Mouse (Mus musculus): ENCODE measurements around the gene Rabgap1l. TPM values are rescaled to one million over a fixed set of nuclear protein-coding genes. Genes with fewer than 3 reads are reported as not detected.

The Rabgap1l gene
- polyA plus RNA-seq, 1 experiment from 2014 or later: 9.8 TPM

DNA sequence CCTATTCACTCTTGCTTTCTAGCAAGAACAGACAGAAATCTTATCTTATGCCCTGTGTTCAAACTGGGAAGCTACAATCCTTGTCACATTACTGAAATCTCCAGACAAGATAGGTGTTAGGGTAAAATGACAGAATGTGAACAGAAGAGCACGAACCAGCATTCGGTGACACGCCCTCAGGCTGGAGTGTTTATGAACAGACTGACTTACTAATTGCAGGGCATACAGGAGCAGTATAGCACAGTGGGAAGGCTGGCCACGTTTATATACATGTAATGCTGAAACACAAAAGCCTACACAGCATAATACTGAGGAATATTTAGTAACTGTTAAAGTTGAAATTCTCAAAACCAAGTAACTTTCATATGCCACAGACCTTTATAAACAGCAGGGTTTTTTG is 440.7 kb downstream of the Rabgap1l start:
- WGBS: 61% methylated on average over 4 of the region's 4 CpGs
- Histone ChIP-seq H3K9me3 (no peaks in the 10 kb centered on the region), H3K36me3 (replicated peaks) (no peaks in the 10 kb centered on the region), H3K4me3 (peak overlapping the region; percentile 52), H3K4me1 (peaks cover 17% of the 10 kb centered on the region), H3K27ac (0 out of 2 replicates have a peak overlapping the region, but pooled peaks have one; percentile 75), H3K27me3 (ENCODE audit: poor library complexity, severe bottlenecking) (no peaks in the 10 kb centered on the region)
- DNase-seq (ENCODE audit: extremely low spot score, low spot score): no peak

DNA sequence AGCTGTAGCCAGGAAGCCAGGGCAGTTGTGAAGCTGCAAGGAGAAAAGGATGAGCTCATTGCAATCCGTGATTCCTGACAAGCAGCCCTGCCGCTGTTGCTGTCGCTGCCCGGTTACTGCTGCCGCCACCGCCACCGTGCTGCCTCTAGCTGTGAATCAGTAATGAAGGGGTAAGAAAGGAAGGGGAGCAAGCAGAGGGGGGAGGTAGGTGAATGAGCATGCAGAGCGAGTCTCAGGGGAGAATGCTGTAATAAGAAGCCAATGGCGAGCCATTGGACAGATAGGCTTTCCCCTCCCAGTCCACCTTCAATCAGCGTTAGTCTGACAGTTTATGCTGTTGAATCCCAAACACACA is 441.2 kb downstream of the Rabgap1l start:
- Histone ChIP-seq H3K9me3 (no peaks in the 10 kb centered on the region), H3K4me1 (peaks cover 17% of the 10 kb centered on the region), H3K27ac (peak overlapping the region; percentile 75), H3K36me3 (replicated peaks) (no peaks in the 10 kb centered on the region), H3K4me3 (peak overlapping the region; percentile 52), H3K27me3 (ENCODE audit: poor library complexity, severe bottlenecking) (no peaks in the 10 kb centered on the region)
- DNase-seq (ENCODE audit: extremely low spot score, low spot score): peak; percentile 52
- 1% methylated on average over 10 of the region's 10 CpGs for WGBS

DNA sequence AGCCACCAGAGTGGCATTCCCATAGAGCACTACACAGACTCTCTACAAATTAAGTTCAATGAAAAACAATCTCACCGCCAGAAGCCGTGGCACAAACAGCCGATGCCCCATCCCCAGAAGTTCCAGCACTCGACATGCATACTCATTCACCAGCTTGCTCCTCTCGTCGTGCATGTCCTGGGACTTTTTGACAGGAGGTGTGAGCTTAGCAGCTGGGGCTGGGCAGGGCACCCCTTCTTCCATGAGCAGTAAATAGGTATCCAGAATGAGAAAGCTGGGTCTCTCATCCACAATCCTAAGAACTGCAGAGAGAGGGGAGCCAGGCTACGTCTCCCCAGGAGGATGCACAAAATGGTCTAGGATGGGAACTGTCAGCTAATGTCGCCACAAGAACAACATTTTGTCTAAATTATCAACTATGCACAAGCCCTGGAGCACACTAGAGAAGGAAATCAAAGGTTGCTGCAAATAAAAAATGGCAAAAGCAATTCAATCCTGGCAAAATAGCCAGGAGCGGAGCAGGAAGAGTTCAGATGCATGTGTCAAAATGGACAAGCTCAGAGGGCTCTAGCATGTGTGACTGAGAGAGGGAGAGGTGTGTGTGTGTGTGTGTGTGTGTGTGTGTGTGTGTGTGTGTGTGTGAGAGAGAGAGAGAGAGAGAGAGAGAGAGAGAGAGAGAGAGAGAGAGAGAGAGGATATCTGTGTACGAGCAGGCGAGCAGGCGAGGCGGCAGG is 441.7 kb downstream of the Rabgap1l start:
- WGBS: 38% methylated on average over 9 of the region's 13 CpGs
- H3K4me3 ChIP-seq: peak overlapping the region; percentile 52
- DNase-seq (ENCODE audit: extremely low spot score, low spot score): no peak

DNA sequence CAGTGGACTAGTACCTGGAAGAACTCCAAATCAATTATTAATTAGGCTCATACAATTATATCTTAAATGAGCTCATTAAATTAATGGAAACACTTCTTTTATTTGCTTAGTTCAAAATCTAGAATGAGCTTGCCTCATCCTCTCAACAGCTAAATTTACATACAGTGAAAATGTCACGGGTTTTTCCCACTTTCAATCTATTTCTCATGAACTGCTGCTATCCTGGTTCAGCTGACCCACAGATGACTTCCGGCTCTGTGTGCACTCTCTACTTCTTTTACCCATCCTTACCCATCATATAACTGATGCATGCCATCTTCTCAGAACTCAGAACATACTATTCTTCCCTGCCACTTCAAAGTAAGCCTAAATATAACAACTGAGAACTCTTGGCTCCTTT is 452.4 kb downstream of the Rabgap1l start:
- Histone ChIP-seq H3K27me3 (ENCODE audit: poor library complexity, severe bottlenecking) (no peaks in the 10 kb centered on the region), H3K9me3 (no peaks in the 10 kb centered on the region), H3K27ac (no peak overlapping the region), H3K4me3 (no peak overlapping the region), H3K36me3 (replicated peaks) (no peaks in the 10 kb centered on the region), H3K4me1 (no peaks in the 10 kb centered on the region)
- WGBS: 81% methylated on average over 2 of the region's 2 CpGs
- DNase-seq (ENCODE audit: extremely low spot score, low spot score): no peak

More for the DNA sequence above, 441.7 kb downstream of the Rabgap1l start:
- H3K9me3 ChIP-seq: no peaks in the 10 kb centered on the region
- no peaks in the 10 kb centered on the region for H3K27me3 ChIP-seq (ENCODE audit: poor library complexity, severe bottlenecking)
- no peaks in the 10 kb centered on the region for H3K36me3 ChIP-seq (replicated peaks)
- H3K27ac ChIP-seq: peak overlapping the region; percentile 75
- peaks cover 17% of the 10 kb centered on the region for H3K4me1 ChIP-seq

DNA sequence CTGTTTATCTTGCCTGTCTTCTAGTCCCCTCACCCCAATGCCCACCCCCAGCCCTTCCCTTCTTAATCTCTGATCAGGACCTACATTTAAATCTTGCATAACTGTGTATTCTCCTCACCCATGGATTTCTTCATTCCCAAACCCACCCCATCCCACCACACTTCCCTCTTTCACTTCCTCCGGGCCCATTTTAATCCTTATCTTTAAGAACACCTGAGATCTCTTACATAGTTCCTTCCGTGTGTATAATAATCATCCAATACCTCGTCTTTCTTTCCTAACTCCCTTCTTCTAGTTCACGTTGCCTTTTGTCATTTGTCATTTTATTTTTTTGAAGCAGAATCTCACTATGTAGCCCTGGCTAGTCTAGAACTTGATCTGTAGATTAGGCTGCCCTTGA is 453.6 kb downstream of the Rabgap1l start:
- Histone ChIP-seq H3K27ac (no peak overlapping the region), H3K4me3 (no peak overlapping the region), H3K9me3 (no peaks in the 10 kb centered on the region), H3K4me1 (no peaks in the 10 kb centered on the region), H3K27me3 (ENCODE audit: poor library complexity, severe bottlenecking) (no peaks in the 10 kb centered on the region), H3K36me3 (replicated peaks) (no peaks in the 10 kb centered on the region)
- no peak for DNase-seq (ENCODE audit: extremely low spot score, low spot score)
- WGBS: 90% methylated on average over 4 of the region's 4 CpGs

DNA sequence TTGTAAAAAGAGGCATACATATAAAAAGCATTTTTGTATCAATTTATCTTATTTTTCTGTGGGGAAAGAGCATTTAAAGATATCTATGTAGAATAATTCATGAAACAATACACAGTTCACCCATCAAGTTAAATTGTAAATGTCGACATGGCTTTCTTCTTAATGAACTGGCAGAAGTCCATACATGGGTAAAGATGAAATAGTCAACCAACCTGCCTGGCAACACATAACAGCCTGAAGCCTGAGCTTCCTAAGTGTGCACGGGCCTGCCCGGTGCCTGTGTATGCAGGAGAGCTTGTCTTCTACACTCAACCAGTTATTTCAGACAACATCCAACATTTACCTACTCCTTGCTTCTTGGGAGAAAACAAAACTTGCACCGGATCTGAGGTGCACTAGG is 458.2 kb downstream of the Rabgap1l start:
- 91% methylated on average over 4 of the region's 4 CpGs for WGBS
- Histone ChIP-seq H3K4me3 (no peak overlapping the region), H3K9me3 (no peaks in the 10 kb centered on the region), H3K27ac (no peak overlapping the region), H3K36me3 (replicated peaks) (no peaks in the 10 kb centered on the region), H3K27me3 (ENCODE audit: poor library complexity, severe bottlenecking) (no peaks in the 10 kb centered on the region), H3K4me1 (no peaks in the 10 kb centered on the region)
- no peak for DNase-seq (ENCODE audit: extremely low spot score, low spot score)

GRCm38 (mm10) chr1:160330828-160331227 is 462.2 kb downstream of the Rabgap1l start:
- no peak overlapping the region for H3K27ac ChIP-seq
- no peak for DNase-seq (ENCODE audit: extremely low spot score, low spot score)
- H3K4me1 ChIP-seq: no peaks in the 10 kb centered on the region
- H3K4me3 ChIP-seq: no peak overlapping the region
- H3K36me3 ChIP-seq (replicated peaks): no peaks in the 10 kb centered on the region
- H3K27me3 ChIP-seq (ENCODE audit: poor library complexity, severe bottlenecking): no peaks in the 10 kb centered on the region
- no peaks in the 10 kb centered on the region for H3K9me3 ChIP-seq
- WGBS: 61% methylated on average over 1 of the region's 1 CpGs

DNA sequence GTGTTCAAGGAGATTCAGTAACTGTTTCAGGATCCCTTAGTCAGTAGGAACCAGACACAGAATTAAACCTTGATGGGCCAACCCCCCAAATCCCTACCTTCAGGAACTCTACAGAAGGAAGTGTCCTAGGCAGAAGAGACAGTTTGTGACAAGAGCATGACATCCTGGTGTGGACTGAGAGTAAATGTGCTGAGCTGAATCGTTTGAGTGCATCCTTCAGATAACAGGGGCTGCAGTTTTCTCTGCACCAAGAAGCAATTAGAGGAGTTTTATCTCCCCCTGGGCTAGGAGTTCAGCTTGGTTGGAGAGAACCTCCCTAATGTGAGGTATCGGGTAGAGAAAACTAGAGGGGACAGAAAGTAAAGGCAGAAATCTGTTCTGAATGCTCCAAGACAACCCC is 462.8 kb downstream of the Rabgap1l start:
- Histone ChIP-seq H3K36me3 (replicated peaks) (no peaks in the 10 kb centered on the region), H3K4me1 (0 out of 2 replicates have a peak, but pooled peaks cover 5% of the 10 kb centered on the region), H3K27ac (no peak overlapping the region), H3K27me3 (ENCODE audit: poor library complexity, severe bottlenecking) (no peaks in the 10 kb centered on the region), H3K9me3 (no peaks in the 10 kb centered on the region), H3K4me3 (no peak overlapping the region)
- WGBS: 65% methylated on average over 2 of the region's 2 CpGs
- no peak for DNase-seq (ENCODE audit: extremely low spot score, low spot score)

GRCm38 (mm10) chr1:160329788-160330187 is 463.2 kb downstream of the Rabgap1l start:
- Histone ChIP-seq H3K9me3 (no peaks in the 10 kb centered on the region), H3K27ac (no peak overlapping the region), H3K4me1 (0 out of 2 replicates have a peak, but pooled peaks cover 5% of the 10 kb centered on the region), H3K27me3 (ENCODE audit: poor library complexity, severe bottlenecking) (no peaks in the 10 kb centered on the region), H3K36me3 (replicated peaks) (no peaks in the 10 kb centered on the region), H3K4me3 (no peak overlapping the region)
- WGBS: 75% methylated on average over 7 of the region's 7 CpGs
- DNase-seq (ENCODE audit: extremely low spot score, low spot score): no peak

DNA sequence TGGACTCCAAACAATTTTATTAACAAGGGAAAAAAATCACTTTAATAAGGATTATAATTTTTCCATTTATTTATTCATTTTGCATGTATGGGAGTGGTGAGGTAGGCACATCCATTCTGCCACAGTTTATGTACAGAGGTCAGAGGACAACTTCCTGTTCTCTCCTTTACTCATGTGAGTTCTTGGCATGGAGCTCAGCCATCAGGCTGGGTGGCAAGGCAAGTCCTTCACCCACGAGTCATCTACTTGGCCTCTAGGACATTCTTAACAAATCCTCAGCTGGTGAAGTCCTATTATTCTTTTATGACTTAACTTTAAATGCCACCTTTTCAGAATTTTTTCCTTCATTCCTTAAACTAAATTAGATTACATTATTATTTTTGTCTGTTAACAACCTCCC is 465.5 kb downstream of the Rabgap1l start:
- WGBS: 91% methylated on average over 1 of the region's 1 CpGs
- DNase-seq (ENCODE audit: extremely low spot score, low spot score): no peak
- 0 out of 2 replicates have a peak, but pooled peaks cover 5% of the 10 kb centered on the region for H3K4me1 ChIP-seq
- H3K27ac ChIP-seq: no peak overlapping the region
- H3K27me3 ChIP-seq (ENCODE audit: poor library complexity, severe bottlenecking): no peaks in the 10 kb centered on the region
- no peaks in the 10 kb centered on the region for H3K9me3 ChIP-seq
- no peak overlapping the region for H3K4me3 ChIP-seq
- H3K36me3 ChIP-seq (replicated peaks): no peaks in the 10 kb centered on the region

- Histone ChIP-seq H3K4me1 (0 out of 2 replicates have a peak, but pooled peaks cover 5% of the 10 kb centered on the region), H3K9me3 (no peaks in the 10 kb centered on the region), H3K27me3 (ENCODE audit: poor library complexity, severe bottlenecking) (no peaks in the 10 kb centered on the region), H3K36me3 (replicated peaks) (no peaks in the 10 kb centered on the region), H3K4me3 (no peak overlapping the region), H3K27ac (no peak overlapping the region)
- WGBS: 63% methylated on average over 5 of the region's 5 CpGs
- no peak for DNase-seq (ENCODE audit: extremely low spot score, low spot score)
These were observed 467.5 kb downstream of the Rabgap1l start for GRCm38 (mm10) chr1:160325542-160325941.

- no peak for DNase-seq (ENCODE audit: extremely low spot score, low spot score)
- no peaks in the 10 kb centered on the region for H3K27me3 ChIP-seq (ENCODE audit: poor library complexity, severe bottlenecking)
- H3K36me3 ChIP-seq (replicated peaks): no peaks in the 10 kb centered on the region
- no peak overlapping the region for H3K27ac ChIP-seq
- H3K9me3 ChIP-seq: no peaks in the 10 kb centered on the region
- 0 out of 2 replicates have a peak, but pooled peaks cover 4% of the 10 kb centered on the region for H3K4me1 ChIP-seq
- whole genome bisulfite sequencing: 91% methylated on average over 1 of the region's 1 CpGs
- H3K4me3 ChIP-seq: no peak overlapping the region
These were observed 472.3 kb downstream of the Rabgap1l start for GRCm38 (mm10) chr1:160320690-160321089.

- Histone ChIP-seq H3K4me3 (no peak overlapping the region), H3K27ac (no peak overlapping the region), H3K9me3 (no peaks in the 10 kb centered on the region), H3K36me3 (replicated peaks) (no peaks in the 10 kb centered on the region), H3K27me3 (ENCODE audit: poor library complexity, severe bottlenecking) (no peaks in the 10 kb centered on the region), H3K4me1 (no peaks in the 10 kb centered on the region)
- DNase-seq (ENCODE audit: extremely low spot score, low spot score): no peak
- 75% methylated on average over 8 of the region's 8 CpGs for WGBS
These were observed 474.8 kb downstream of the Rabgap1l start for GRCm38 (mm10) chr1:160318057-160318725.

Measured in forebrain, embryonic 10.5 days (tissue).